Mouse (Mus musculus): Measurements from ENCODE around the gene Kcnk13. TPM values are rescaled to one million over a fixed set of nuclear protein-coding genes. Genes with fewer than 3 reads are reported as not detected.
A peak's percentile ranks its signal among the peaks of the same experiment; 100 is the strongest.

The Kcnk13 gene
- total and polyA plus RNA-seq, 3 experiments, result 0.13 TPM; not detected in 2

- peaks cover 12% of the 10 kb centered on the region for H3K27me3 ChIP-seq (replicated peaks)
- dilution Hi-C loops (cut with MboI; ENCODE audit: extremely low pct_ligation_motif_present, extremely low pct_unique_long_range_greater_than_20kb, low sequenced_read_pairs) (no loop called here), in situ Hi-C loops (cut with MboI; ENCODE audit: low pct_ligation_motif_present, low pct_unique_long_range_greater_than_20kb, low sequenced_read_pairs) (loop anchor here (10.0 kb wide), 1 partner anchor 876 kb away; no protein-coding TSS in a partner anchor)
- H3K4me1 ChIP-seq (ENCODE audit: control insufficient read depth in 1 of 2, insufficient read depth in 2 of 2), result peaks cover under 1 to 32% of the 10 kb centered on the region in 2 experiments; a peak in 3 of 4 replicates
- no peak overlapping the region for H3K4me2 ChIP-seq (ENCODE audit: insufficient read depth, low read depth, poor library complexity, severe bottlenecking)
- peaks cover 6% of the 10 kb centered on the region for H3K9me3 ChIP-seq (replicated peaks; ENCODE audit: low read length)
- no peak for DNase-seq (ENCODE audit: extremely low read depth)
- H3K79me2 ChIP-seq (replicated peaks; ENCODE audit: control insufficient read depth, extremely low read depth, insufficient read depth, poor library complexity, severe bottlenecking), result no peaks in the 10 kb centered on the region
- peaks cover 0 to 8% of the 10 kb centered on the region in 2 experiments for H3K36me3 ChIP-seq (replicated peaks in 1 of 2; ENCODE audit: control insufficient read depth in 1 of 2, insufficient read depth in 1 of 2, low read length in 1 of 2)
- no peak overlapping the region for H3K27ac ChIP-seq (ENCODE audit: insufficient read depth, low read depth)
- no peak overlapping the region for H3K9ac ChIP-seq (ENCODE audit: insufficient read depth, low read depth)
- no peak for TF ChIP-seq PAX5 (IDR thresholded peaks at IDR 0.05; ENCODE audit: low read length)
- no peak for TF ChIP-seq HCFC1 (IDR thresholded peaks at IDR 0.05; ENCODE audit: low read depth, low read length)
- no peak for TF ChIP-seq ETS1 (conservative IDR thresholded peaks at IDR 0.05; ENCODE audit: low read depth, low read length)
- TF ChIP-seq ZKSCAN1 (IDR thresholded peaks at IDR 0.05; ENCODE audit: borderline replicate concordance, low read depth, low read length), result no peak
- no peak for TF ChIP-seq CHD1 (IDR thresholded peaks at IDR 0.05; ENCODE audit: low read depth, low read length)
- no peak for TF ChIP-seq NELFE (IDR thresholded peaks at IDR 0.05; ENCODE audit: low read depth, low read length)
- H3K4me3 ChIP-seq (replicated peaks in 1 of 3; ENCODE audit: low read depth in 2 of 3, low read length in 2 of 3, poor library complexity in 1 of 3), result no peak overlapping the region
Observed at GRCm38 (mm10) chr12:99960675-99961074, 3.6 kb upstream of the Kcnk13 start.

- Histone ChIP-seq H3K4me2 (ENCODE audit: insufficient read depth, low read depth, poor library complexity, severe bottlenecking) (peak overlapping the region; percentile 82), H3K9ac (ENCODE audit: insufficient read depth, low read depth) (peak overlapping the region; percentile 9; the same call in 1 of the 2 replicates), H3K4me3 (replicated peaks in 1 of 3; ENCODE audit: low read depth in 2 of 3, low read length in 2 of 3, poor library complexity in 1 of 3) (peak overlapping the region; percentile 1 to 51 (median 28)), H3K36me3 (replicated peaks in 1 of 2; ENCODE audit: control insufficient read depth in 1 of 2, insufficient read depth in 1 of 2, low read length in 1 of 2) (no peaks in the 10 kb centered on the region), H3K4me1 (ENCODE audit: control insufficient read depth in 1 of 2, insufficient read depth in 2 of 2) (peaks cover 5 to 24% of the 10 kb centered on the region in 2 experiments; a peak in 3 of 4 replicates), H3K79me2 (replicated peaks; ENCODE audit: control insufficient read depth, extremely low read depth, insufficient read depth, poor library complexity, severe bottlenecking) (no peaks in the 10 kb centered on the region), H3K9me3 (replicated peaks; ENCODE audit: low read length) (peaks cover 11% of the 10 kb centered on the region), H3K27me3 (replicated peaks) (peaks cover 56% of the 10 kb centered on the region), H3K27ac (ENCODE audit: insufficient read depth, low read depth) (no peak overlapping the region)
- TF ChIP-seq MYC (IDR thresholded peaks at IDR 0.05; ENCODE audit: low read depth, low read length), result no peak
- TF ChIP-seq SIN3A (IDR thresholded peaks at IDR 0.05; ENCODE audit: low read length), result 0 out of 2 replicates have a peak, but pooled peaks have one; percentile 31
- in situ Hi-C loops (cut with MboI; ENCODE audit: low pct_ligation_motif_present, low pct_unique_long_range_greater_than_20kb, low sequenced_read_pairs) (loop anchor here (10.0 kb wide), 1 partner anchor 881 kb away; no protein-coding TSS in a partner anchor), dilution Hi-C loops (cut with MboI; ENCODE audit: extremely low pct_ligation_motif_present, extremely low pct_unique_long_range_greater_than_20kb, low sequenced_read_pairs) (no loop called here)
- DNase-seq (ENCODE audit: extremely low read depth), result no peak
Observed at GRCm38 (mm10) chr12:99965203-99966115, 1.2 kb downstream of the Kcnk13 start.

DNA sequence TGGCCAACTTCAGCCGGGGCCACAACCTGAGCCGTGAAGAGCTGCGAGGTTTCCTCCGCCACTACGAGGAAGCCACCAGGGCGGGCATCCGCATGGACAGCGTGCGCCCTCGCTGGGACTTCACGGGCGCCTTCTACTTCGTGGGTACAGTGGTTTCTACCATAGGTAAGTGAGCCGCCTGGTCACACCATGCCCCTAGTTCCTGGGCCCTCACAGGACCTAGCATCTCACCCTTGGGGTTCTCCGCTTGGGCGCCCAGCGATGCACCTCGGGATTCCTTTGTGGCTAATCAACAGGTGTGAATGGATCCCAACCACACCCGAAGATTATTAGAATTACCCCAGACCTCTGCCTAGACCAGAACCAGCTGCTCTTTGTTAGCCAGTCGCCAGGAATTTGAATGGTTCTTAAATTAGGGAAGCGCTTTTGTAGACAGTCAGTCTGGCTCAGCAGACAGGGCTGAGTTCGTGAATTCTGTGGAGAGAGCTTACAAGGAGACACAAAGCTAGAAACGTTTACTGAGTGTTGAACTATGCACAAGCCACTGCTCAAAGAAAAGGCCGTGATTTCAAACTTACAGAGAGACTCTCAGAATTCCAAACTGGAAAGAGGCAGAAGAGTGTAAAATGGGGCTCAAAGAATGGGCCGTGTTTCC, 1.9 kb downstream of the Kcnk13 start:
- Histone ChIP-seq H3K4me3 (replicated peaks in 1 of 3; ENCODE audit: low read depth in 2 of 3, low read length in 2 of 3, poor library complexity in 1 of 3) (peak overlapping the region in 1 of 3 experiments; percentile 51), H3K27me3 (replicated peaks) (peaks cover 58% of the 10 kb centered on the region), H3K36me3 (replicated peaks in 1 of 2; ENCODE audit: control insufficient read depth in 1 of 2, insufficient read depth in 1 of 2, low read length in 1 of 2) (no peaks in the 10 kb centered on the region), H3K4me2 (ENCODE audit: insufficient read depth, low read depth, poor library complexity, severe bottlenecking) (peak overlapping the region; percentile 82), H3K79me2 (replicated peaks; ENCODE audit: control insufficient read depth, extremely low read depth, insufficient read depth, poor library complexity, severe bottlenecking) (no peaks in the 10 kb centered on the region), H3K9me3 (replicated peaks; ENCODE audit: low read length) (peaks cover 11% of the 10 kb centered on the region), H3K27ac (ENCODE audit: insufficient read depth, low read depth) (no peak overlapping the region), H3K9ac (ENCODE audit: insufficient read depth, low read depth) (no peak overlapping the region), H3K4me1 (ENCODE audit: control insufficient read depth in 1 of 2, insufficient read depth in 2 of 2) (peaks cover 5 to 24% of the 10 kb centered on the region in 2 experiments; a peak in 3 of 4 replicates)
- dilution Hi-C loops (cut with MboI; ENCODE audit: extremely low pct_ligation_motif_present, extremely low pct_unique_long_range_greater_than_20kb, low sequenced_read_pairs) (no loop called here), in situ Hi-C loops (cut with MboI; ENCODE audit: low pct_ligation_motif_present, low pct_unique_long_range_greater_than_20kb, low sequenced_read_pairs) (loop anchor here (10.0 kb wide), 1 partner anchor 881 kb away; no protein-coding TSS in a partner anchor)
- no peak for TF ChIP-seq CHD1 (IDR thresholded peaks at IDR 0.05; ENCODE audit: low read depth, low read length)
- TF ChIP-seq USF2 (conservative IDR thresholded peaks at IDR 0.05; ENCODE audit: low read depth, low read length), result no peak
- TF ChIP-seq MAX (IDR thresholded peaks at IDR 0.05; ENCODE audit: low read length), result no peak
- TF ChIP-seq MAZ (IDR thresholded peaks at IDR 0.05; ENCODE audit: low read depth, low read length), result no peak
- no peak for TF ChIP-seq SIN3A (IDR thresholded peaks at IDR 0.05; ENCODE audit: low read length)
- no peak for TF ChIP-seq MAFK (IDR thresholded peaks at IDR 0.05; ENCODE audit: insufficient replicate concordance, low read length)
- TF ChIP-seq EP300 (IDR thresholded peaks at IDR 0.05; ENCODE audit: low read length), result no peak
- no peak for TF ChIP-seq BHLHE40 (IDR thresholded peaks at IDR 0.05; ENCODE audit: low read depth, low read length)
- no peak for TF ChIP-seq MXI1 (IDR thresholded peaks at IDR 0.05; ENCODE audit: low read depth, low read length)
- no peak for TF ChIP-seq UBTF (IDR thresholded peaks at IDR 0.05; ENCODE audit: low read depth, low read length)
- TF ChIP-seq ZNF384 (IDR thresholded peaks at IDR 0.05; ENCODE audit: low read depth, low read length), result no peak
- TF ChIP-seq JUN (IDR thresholded peaks at IDR 0.05; ENCODE audit: insufficient read depth, low read depth, low read length), result no peak
- no peak for TF ChIP-seq PAX5 (IDR thresholded peaks at IDR 0.05; ENCODE audit: low read length)
- no peak for DNase-seq (ENCODE audit: extremely low read depth)

Data from CH12.LX (cell line).